Mouse (Mus musculus) stomach, embryonic 15.5 days (tissue): ENCODE data around the gene Lyst. TPM values are rescaled to one million over a fixed set of nuclear protein-coding genes. Genes with fewer than 3 reads are reported as not detected.

ENCODE experiments used
- ATAC-seq: fragments of 200-750 bp; cut with Nextera tagmentation; 2 replicates; pipeline ENCODE4 v1.8.0; 2017; ENCODE audit warnings: low read depth, moderate number of reproducible peaks, moderate TSS enrichment; ENCODE audit not compliant: insufficient read depth, low FRiP score
- H3K27ac ChIP-seq: fragments of 300-500 bp; sonication (generic); 2 replicates; pipeline ENCODE4 v1.5.1; 2015; ENCODE audit warnings: mild to moderate bottlenecking, inconsistent platforms
- H3K27me3 ChIP-seq: fragments of 300-500 bp; sonication (generic); replicated peaks from 2 replicates; pipeline ENCODE4 v1.6.1; 2015; ENCODE audit warnings: inconsistent platforms
- H3K36me3 ChIP-seq: fragments of 300-500 bp; sonication (generic); 2 replicates; pipeline ENCODE4 v1.6.1; 2015; ENCODE audit warnings: inconsistent platforms
- H3K4me1 ChIP-seq: fragments of 300-500 bp; sonication (generic); 2 replicates; pipeline ENCODE4 v1.6.1; 2015; ENCODE audit warnings: inconsistent platforms
- H3K4me2 ChIP-seq: fragments of 300-500 bp; sonication (generic); 2 replicates; pipeline ENCODE4 v1.6.1; 2015; ENCODE audit warnings: mild to moderate bottlenecking, inconsistent platforms
- H3K4me3 ChIP-seq: fragments of 300-500 bp; sonication (generic); replicated peaks from 2 replicates; pipeline ENCODE4 v1.5.1; 2015; ENCODE audit warnings: inconsistent platforms
- H3K9ac ChIP-seq: fragments of 300-500 bp; sonication (generic); 2 replicates; pipeline ENCODE4 v1.6.1; 2015; ENCODE audit warnings: inconsistent platforms
- H3K9me3 ChIP-seq: fragments of 300-500 bp; sonication (generic); 2 replicates; pipeline ENCODE4 v1.6.1; 2016; ENCODE audit warnings: inconsistent platforms
- WGBS: fragments of 180-500 bp; shearing (Covaris S2); methylation state at CpG from one replicate; pipeline ENCODE4 v1.1.7; 2015; 5-methylcytosine and 5-hydroxymethylcytosine counted together
- polyA plus RNA-seq: library from polyadenylated mRNA; unstranded; fragments of >200 nt; fragmentation: Nextera tagmentation; extraction: Ambion mirVana; gene quantifications from 2 replicates; pipeline ENCODE4 v1.2.1, GENCODE M21; 2015

Gene Lyst
- polyA plus RNA-seq, 1 experiment from 2014 or later, result 6.6 TPM

DNA sequence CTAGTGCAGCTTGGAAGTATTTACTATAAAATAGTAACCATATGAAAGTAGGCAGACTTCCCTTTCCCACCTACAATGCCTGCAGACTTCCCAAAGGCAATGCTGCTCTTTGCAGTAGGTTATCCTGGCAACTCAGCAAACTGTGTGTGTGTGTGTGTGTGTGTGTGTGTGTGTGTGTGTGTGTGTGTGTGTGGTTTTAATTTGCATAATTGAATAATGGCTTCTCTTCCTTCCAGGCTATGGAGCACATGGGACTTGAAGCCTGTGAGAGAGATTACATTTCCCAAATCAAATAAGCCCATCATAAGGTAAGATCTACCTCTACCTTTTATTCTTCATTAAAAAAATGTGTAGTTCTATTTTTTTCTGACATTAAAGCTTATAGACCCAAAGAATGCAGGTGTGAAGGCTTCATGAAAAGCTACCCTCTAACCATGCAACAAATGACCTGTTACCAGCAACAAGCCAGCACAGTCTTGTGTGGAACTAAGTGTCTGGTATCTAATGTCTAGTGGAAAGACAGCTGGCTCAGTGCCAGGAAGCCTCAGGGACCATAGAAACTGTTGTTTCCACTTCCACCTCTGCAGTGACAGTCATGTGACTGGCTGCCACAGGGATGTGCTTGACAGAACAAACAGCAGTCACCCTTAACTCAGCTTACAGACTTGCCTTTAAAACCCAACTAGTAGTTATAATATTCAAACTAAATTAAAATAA, 185.7 kb downstream of the Lyst start:
- Histone ChIP-seq H3K4me3 (no peak overlapping the region), H3K27me3 (no peaks in the 10 kb centered on the region), H3K36me3 (no peaks in the 10 kb centered on the region), H3K9ac (no peak overlapping the region), H3K4me1 (no peaks in the 10 kb centered on the region), H3K27ac (no peak overlapping the region), H3K9me3 (no peaks in the 10 kb centered on the region), H3K4me2 (no peak overlapping the region)
- ATAC-seq, result no peak; the same call in 1 of the 2 replicates

DNA sequence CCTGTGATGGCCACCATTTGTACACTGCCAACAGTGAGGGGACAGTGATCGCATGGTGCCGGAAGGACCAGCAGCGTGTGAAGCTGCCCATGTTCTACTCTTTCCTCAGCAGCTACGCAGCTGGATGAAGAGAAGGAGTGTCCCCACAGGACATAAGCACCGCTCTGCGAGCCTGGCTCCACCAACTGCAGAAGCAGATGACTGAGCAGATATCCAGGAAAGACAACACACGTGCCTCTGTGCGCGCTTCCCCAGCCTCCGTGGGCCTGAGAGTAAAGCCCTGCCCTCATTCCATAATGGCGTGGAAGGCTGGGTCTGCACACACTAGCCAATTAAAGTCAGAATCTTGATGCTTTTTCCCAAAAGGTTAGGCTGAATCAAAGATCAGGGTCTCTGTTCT, 186.9 kb downstream of the Lyst start:
- WGBS, result 88% methylated on average over 11 of the region's 11 CpGs

DNA sequence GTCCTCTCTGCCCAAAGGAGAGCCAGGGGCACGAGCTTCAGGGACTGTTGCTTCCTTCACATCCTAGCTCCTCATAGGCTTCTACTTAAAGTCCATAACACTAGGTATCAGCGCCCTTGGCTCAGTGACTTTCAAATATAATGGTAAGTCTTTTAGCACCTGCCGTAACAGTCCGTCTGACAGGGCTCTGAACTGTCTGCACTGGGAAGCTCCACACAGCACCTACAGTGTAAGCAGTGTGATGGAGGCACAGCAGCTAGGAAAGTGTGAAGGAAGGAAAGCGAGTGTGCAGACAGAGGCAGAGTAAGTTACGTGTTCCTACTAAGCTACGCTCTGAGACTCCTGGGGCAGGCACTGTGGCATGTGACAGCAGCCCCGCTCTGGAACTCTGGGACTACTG, 187.5 kb downstream of the Lyst start:
- H3K27me3 ChIP-seq, result no peaks in the 10 kb centered on the region
- H3K9me3 ChIP-seq, result no peaks in the 10 kb centered on the region
- no peaks in the 10 kb centered on the region for H3K36me3 ChIP-seq
- ATAC-seq, result no peak
- no peaks in the 10 kb centered on the region for H3K4me1 ChIP-seq
- H3K9ac ChIP-seq, result no peak overlapping the region
- 93% methylated on average over 8 of the region's 8 CpGs for WGBS
- H3K4me2 ChIP-seq, result no peak overlapping the region
- H3K4me3 ChIP-seq, result no peak overlapping the region
- H3K27ac ChIP-seq, result no peak overlapping the region

More for the DNA sequence above, 186.9 kb downstream of the Lyst start:
- Histone ChIP-seq H3K9ac (no peak overlapping the region), H3K4me3 (no peak overlapping the region), H3K27me3 (no peaks in the 10 kb centered on the region), H3K36me3 (no peaks in the 10 kb centered on the region), H3K4me2 (no peak overlapping the region; the same call in 1 of the 2 replicates), H3K9me3 (no peaks in the 10 kb centered on the region), H3K4me1 (no peaks in the 10 kb centered on the region), H3K27ac (no peak overlapping the region)
- ATAC-seq, result no peak

DNA sequence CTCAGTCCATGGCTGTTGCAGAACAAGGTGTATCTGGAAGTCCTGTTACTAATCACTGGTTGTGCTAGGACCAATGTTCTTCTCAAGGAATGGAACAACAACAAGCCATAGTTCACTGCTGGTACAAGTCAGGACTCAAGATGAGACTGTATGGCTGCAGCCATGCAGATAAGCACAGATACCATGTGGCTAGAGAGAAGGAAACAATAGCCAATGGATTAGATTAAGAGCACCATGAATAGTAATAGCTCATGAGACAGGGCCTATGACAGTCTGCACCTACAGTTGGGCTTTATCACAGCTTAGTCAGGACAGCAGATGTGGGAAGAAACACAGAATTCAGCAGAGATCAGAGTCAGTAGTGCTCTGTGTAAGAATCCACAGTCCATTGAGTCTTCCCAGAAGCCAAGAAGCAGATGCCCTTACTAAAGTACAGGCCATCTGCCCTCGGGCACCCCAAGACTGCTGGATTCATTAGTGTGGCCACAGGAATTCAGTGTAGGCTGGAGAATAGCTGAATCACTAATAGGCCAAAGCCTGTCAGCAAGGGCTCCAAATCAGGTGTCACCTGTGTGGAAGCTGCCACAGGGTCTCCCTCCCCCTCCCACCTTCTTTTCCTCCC, 188.8 kb downstream of the Lyst start:
- H3K4me3 ChIP-seq, result no peak overlapping the region
- H3K9ac ChIP-seq, result no peak overlapping the region
- no peak overlapping the region for H3K4me2 ChIP-seq
- H3K36me3 ChIP-seq, result no peaks in the 10 kb centered on the region
- no peak overlapping the region for H3K27ac ChIP-seq
- peaks cover 7% of the 10 kb centered on the region for H3K27me3 ChIP-seq
- no peak for ATAC-seq
- WGBS, result 83% methylated on average over 1 of the region's 1 CpGs
- no peaks in the 10 kb centered on the region for H3K9me3 ChIP-seq
- 0 out of 2 replicates have a peak, but pooled peaks cover 4% of the 10 kb centered on the region for H3K4me1 ChIP-seq

GRCm38 (mm10) chr13:13780271-13780670, 190.1 kb downstream of the Lyst start:
- Histone ChIP-seq H3K27ac (no peak overlapping the region), H3K9ac (no peak overlapping the region), H3K4me3 (no peak overlapping the region), H3K27me3 (peaks cover 20% of the 10 kb centered on the region), H3K4me1 (peaks cover 15% of the 10 kb centered on the region), H3K4me2 (no peak overlapping the region), H3K9me3 (no peaks in the 10 kb centered on the region), H3K36me3 (no peaks in the 10 kb centered on the region)
- 51% methylated on average over 3 of the region's 3 CpGs for WGBS
- ATAC-seq, result no peak

GRCm38 (mm10) chr13:13781026-13781425, 190.8 kb downstream of the Lyst start:
- 50% methylated on average over 4 of the region's 4 CpGs for WGBS
- H3K27me3 ChIP-seq, result peaks cover 26% of the 10 kb centered on the region
- no peaks in the 10 kb centered on the region for H3K9me3 ChIP-seq
- H3K9ac ChIP-seq, result no peak overlapping the region
- no peak overlapping the region for H3K4me2 ChIP-seq
- no peak for ATAC-seq
- no peaks in the 10 kb centered on the region for H3K36me3 ChIP-seq
- H3K4me3 ChIP-seq, result no peak overlapping the region
- no peak overlapping the region for H3K27ac ChIP-seq
- H3K4me1 ChIP-seq, result peaks cover 15% of the 10 kb centered on the region

DNA sequence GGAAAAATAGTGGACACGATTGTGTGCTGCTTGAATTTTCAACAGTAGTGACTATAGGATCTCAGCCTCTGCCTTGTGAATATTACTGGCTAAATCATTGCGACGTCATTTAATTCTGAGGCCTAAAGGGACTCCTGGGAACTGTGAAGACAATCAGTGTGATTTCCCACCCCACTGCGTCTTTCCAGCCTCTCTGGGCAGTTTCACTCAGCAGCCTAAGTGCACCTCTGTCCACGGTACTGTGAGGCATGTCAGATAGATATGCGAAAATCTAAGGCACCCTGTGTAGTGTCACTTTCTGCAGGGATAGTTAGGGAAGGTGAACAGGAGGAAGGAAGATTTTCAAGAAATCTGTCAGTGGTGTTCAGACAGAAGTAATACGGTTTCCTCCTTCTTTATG, 193.1 kb downstream of the Lyst start:
- H3K36me3 ChIP-seq, result no peaks in the 10 kb centered on the region
- no peaks in the 10 kb centered on the region for H3K9me3 ChIP-seq
- H3K4me2 ChIP-seq, result peak overlapping the region; percentile 99; the same call in 1 of the 2 replicates
- H3K27me3 ChIP-seq, result peaks cover 26% of the 10 kb centered on the region
- WGBS, result 44% methylated on average over 7 of the region's 7 CpGs
- H3K4me1 ChIP-seq, result peaks cover 15% of the 10 kb centered on the region
- H3K4me3 ChIP-seq, result peak overlapping the region; percentile 57; the same call in 1 of the 2 replicates
- no peak overlapping the region for H3K27ac ChIP-seq
- H3K9ac ChIP-seq, result no peak overlapping the region
- no peak for ATAC-seq

DNA sequence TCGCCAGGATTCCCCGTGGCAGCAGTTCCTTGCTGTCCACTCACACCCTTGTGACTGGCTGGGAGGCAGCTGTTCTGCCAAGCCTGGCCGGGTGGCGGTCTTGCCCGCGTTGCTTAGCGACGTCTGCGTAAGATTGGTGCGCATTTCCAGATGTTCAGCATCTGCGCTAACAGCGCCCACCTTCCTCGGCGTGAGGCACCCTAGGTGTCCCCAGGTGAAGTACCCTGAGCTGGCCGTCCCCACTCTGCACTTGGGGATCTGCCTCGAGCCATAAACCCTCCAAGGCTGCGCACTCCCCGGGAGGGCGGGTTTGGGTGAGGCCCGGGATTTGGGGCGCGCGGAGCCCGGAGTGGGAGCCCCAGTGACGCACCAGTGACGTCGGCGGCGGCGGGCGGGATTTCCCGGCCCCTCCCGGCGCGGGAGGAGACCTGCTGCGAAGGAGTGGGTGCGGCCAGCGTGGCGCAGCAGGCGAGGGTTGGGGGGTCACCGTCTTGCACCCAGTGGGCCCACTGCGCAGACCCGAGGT, 193.8 kb downstream of the Lyst start, which contains the start of gene Gng4:
Gng4 (plus strand) TSS at position 166 of the 526 bp plus-strand sequence.
- peaks cover 15% of the 10 kb centered on the region for H3K4me1 ChIP-seq
- H3K27ac ChIP-seq, result no peak within 1 kb of the TSS
- H3K9me3 ChIP-seq, result no peaks in the 10 kb centered on the region
- H3K4me2 ChIP-seq, result peak within 1 kb of the TSS; percentile 99
- peak within 1 kb of the TSS; percentile 57 for H3K4me3 ChIP-seq
- WGBS, result under 1% methylated on average over 43 of the region's 43 CpGs
- H3K9ac ChIP-seq, result peak within 1 kb of the TSS; percentile 19; the same call in 1 of the 2 replicates
- peaks cover 26% of the 10 kb centered on the region for H3K27me3 ChIP-seq
- peak; percentile 56; the same call in 1 of the 2 replicates for ATAC-seq
- H3K36me3 ChIP-seq, result no peaks in the 10 kb centered on the region

- no peak overlapping the region for H3K27ac ChIP-seq
- H3K9ac ChIP-seq, result peak overlapping the region; percentile 19; the same call in 1 of the 2 replicates
- no peaks in the 10 kb centered on the region for H3K9me3 ChIP-seq
- peak overlapping the region; percentile 99 for H3K4me2 ChIP-seq
- peaks cover 26% of the 10 kb centered on the region for H3K27me3 ChIP-seq
- under 1% methylated on average over 52 of the region's 59 CpGs for WGBS
- no peaks in the 10 kb centered on the region for H3K36me3 ChIP-seq
- peak overlapping the region; percentile 57 for H3K4me3 ChIP-seq
- ATAC-seq, result peak; percentile 21; the same call in 1 of the 2 replicates
- H3K4me1 ChIP-seq, result peaks cover 15% of the 10 kb centered on the region
These were observed 194.3 kb downstream of the Lyst start for GRCm38 (mm10) chr13:13784420-13784936.

GRCm38 (mm10) chr13:13784981-13785783, 195.0 kb downstream of the Lyst start:
- no peak overlapping the region for H3K9ac ChIP-seq
- H3K27ac ChIP-seq, result no peak overlapping the region
- 1% methylated on average over 30 of the region's 30 CpGs for WGBS
- no peaks in the 10 kb centered on the region for H3K36me3 ChIP-seq
- H3K4me2 ChIP-seq, result peak overlapping the region; percentile 99
- H3K27me3 ChIP-seq, result peaks cover 26% of the 10 kb centered on the region
- peaks cover 15% of the 10 kb centered on the region for H3K4me1 ChIP-seq
- no peaks in the 10 kb centered on the region for H3K9me3 ChIP-seq
- ATAC-seq, result no peak
- peak overlapping the region; percentile 57 for H3K4me3 ChIP-seq

DNA sequence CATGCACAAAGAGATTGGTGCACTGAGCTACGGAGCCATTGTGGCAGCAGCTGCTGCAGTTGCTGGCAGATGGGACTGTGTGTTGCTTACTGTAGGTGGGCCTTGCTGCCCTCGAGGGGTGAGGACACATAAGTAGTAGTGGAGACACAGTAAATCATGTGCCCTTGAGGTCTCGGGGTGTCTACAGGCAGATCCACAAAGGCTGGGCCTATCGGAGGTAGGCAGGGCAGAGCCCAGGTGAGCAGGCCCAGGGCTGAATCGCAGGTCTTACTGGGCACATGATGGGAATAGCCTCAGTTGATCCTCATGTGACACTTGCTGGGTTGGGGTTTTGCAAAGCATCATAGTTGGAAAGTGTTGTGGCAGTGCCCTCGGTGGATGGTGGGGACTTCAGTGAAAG, 196.8 kb downstream of the Lyst start:
- no peak overlapping the region for H3K9ac ChIP-seq
- no peak overlapping the region for H3K4me2 ChIP-seq
- no peak overlapping the region for H3K27ac ChIP-seq
- peaks cover 26% of the 10 kb centered on the region for H3K27me3 ChIP-seq
- no peak overlapping the region for H3K4me3 ChIP-seq
- no peak for ATAC-seq
- no peaks in the 10 kb centered on the region for H3K9me3 ChIP-seq
- WGBS, result 83% methylated on average over 6 of the region's 6 CpGs
- peaks cover 15% of the 10 kb centered on the region for H3K4me1 ChIP-seq
- H3K36me3 ChIP-seq, result no peaks in the 10 kb centered on the region
